Mouse (Mus musculus): ENCODE data around the gene Tgfbr3. TPM values are rescaled to one million over a fixed set of nuclear protein-coding genes. Genes with fewer than 3 reads are reported as not detected.

Tgfbr3 gene
- polyA plus RNA-seq, 1 experiment from 2014 or later: 38.2 TPM

DNA sequence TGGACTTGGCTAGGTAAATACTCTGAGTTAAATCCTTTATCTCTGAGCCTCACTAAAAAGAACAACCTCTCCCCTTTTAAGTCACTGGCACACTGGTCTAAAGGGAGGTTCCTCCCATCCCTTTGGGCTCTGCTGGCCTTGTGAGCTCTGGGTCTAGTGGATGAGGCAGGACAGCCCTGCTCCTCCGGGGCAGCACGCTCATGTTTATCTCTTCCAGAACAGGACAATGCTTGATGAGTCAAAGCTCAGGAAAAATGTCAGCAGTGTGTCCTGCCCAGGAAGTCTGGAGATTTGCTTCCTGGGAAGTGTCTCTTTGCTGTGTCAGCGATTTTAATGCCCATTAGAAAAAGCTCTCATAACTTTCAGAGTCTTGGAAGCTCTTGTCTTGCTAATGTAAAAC lies 177.6 kb downstream of the Tgfbr3 start:
- H3K36me3 ChIP-seq (ENCODE audit: control insufficient read depth, insufficient read depth, low read length): no peaks in the 10 kb centered on the region
- no peaks in the 10 kb centered on the region for H3K9me3 ChIP-seq (replicated peaks; ENCODE audit: control insufficient read depth, low read length)
- 24% methylated on average over 3 of the region's 3 CpGs for WGBS (ENCODE audit: insufficient replicate concordance)
- no peak overlapping the region for H3K4me3 ChIP-seq (ENCODE audit: low read depth, low read length)
- peaks cover 22% of the 10 kb centered on the region for H3K4me1 ChIP-seq (ENCODE audit: control insufficient read depth, insufficient read depth, low read length)
- H3K27me3 ChIP-seq (ENCODE audit: control insufficient read depth, insufficient read depth, low read length): no peaks in the 10 kb centered on the region
- ATAC-seq (replicated peaks; ENCODE audit: insufficient number of reproducible peaks, low FRiP score, low TSS enrichment): no peak
- H3K27ac ChIP-seq (ENCODE audit: low read depth, low read length): peak overlapping the region; percentile 68
- no peak overlapping the region for H3K4me2 ChIP-seq
- H3K9ac ChIP-seq (ENCODE audit: low read depth, low read length): no peak overlapping the region

DNA sequence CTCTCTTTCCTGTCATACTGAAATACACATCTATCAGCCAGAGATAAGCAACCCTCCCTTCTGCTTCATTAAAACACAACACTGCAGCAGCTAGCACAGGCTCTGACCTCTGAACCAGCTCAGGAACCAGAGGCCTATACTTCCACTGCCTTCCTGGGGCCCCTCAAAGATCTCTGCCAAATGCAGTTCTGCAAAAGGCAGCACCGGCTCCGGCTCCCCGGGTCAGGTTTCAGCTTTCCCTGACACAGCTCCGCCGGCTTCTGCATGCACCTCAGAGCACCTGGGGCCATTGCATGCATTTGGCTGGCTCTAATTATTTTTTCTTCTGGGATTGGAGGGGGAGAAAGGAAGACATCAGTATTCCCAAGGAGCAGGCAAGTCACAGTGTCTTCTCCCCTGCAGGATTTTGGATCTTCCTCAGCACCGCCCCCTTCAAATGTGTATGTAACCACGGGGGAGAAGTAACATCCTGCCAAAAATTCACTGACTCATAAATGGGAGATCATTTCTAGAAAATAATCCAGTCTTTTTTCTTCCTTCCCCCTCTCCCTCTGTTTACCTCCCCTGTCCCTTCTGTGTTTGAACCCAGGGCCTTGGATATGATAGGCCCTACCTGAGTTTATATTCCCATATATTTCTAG lies 178.4 kb downstream of the Tgfbr3 start:
- H3K9me3 ChIP-seq (replicated peaks; ENCODE audit: control insufficient read depth, low read length): no peaks in the 10 kb centered on the region
- H3K4me3 ChIP-seq (ENCODE audit: low read depth, low read length): no peak overlapping the region
- 21% methylated on average over 7 of the region's 7 CpGs for WGBS (ENCODE audit: insufficient replicate concordance)
- H3K27ac ChIP-seq (ENCODE audit: low read depth, low read length): peak overlapping the region; percentile 68
- peaks cover 22% of the 10 kb centered on the region for H3K4me1 ChIP-seq (ENCODE audit: control insufficient read depth, insufficient read depth, low read length)
- no peak overlapping the region; the same call in 1 of the 2 replicates for H3K9ac ChIP-seq (ENCODE audit: low read depth, low read length)
- H3K36me3 ChIP-seq (ENCODE audit: control insufficient read depth, insufficient read depth, low read length): no peaks in the 10 kb centered on the region
- H3K4me2 ChIP-seq: no peak overlapping the region
- no peaks in the 10 kb centered on the region for H3K27me3 ChIP-seq (ENCODE audit: control insufficient read depth, insufficient read depth, low read length)
- ATAC-seq (replicated peaks; ENCODE audit: insufficient number of reproducible peaks, low FRiP score, low TSS enrichment): 0 out of 2 replicates have a peak, but pooled peaks have one; percentile 54

DNA sequence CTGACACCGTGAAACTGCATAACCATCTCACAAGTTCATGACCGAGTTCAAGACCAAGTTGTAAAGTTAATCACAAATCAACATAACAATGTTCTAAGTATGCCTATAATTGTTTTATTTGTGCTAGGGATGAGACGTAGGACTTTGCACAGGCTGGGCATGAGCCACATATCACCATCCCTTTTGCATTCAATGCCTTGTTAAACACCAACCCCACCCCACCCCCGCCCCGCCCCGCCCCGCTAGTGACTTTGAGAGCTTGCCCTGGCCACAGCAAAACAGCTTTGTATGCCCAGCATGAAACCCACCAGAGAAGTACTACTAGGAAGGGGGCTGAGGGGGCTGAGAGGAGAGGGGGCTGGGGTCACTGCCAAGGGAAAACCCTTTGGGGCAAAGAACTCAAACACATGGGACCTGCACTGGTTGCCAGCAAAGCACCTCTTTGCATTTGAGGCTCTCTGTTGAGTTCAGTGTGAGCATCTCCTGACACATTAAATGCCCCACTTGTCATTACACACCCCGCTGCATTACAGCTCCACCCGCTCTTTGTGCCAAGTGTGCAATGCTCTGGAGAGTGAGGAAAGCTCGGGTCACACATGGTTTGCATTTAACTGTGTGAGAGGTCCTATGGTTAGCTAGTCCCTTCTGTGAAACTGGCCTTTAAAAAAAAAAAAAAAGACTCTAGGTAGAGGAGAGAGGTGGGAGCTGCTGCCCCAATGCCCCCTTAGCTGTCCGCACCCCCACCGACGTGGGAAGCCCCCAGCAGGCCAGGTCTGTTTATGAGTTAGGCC lies 179.1 kb downstream of the Tgfbr3 start:
- no peak overlapping the region; the same call in 1 of the 2 replicates for H3K9ac ChIP-seq (ENCODE audit: low read depth, low read length)
- H3K9me3 ChIP-seq (replicated peaks; ENCODE audit: control insufficient read depth, low read length): no peaks in the 10 kb centered on the region
- H3K27ac ChIP-seq (ENCODE audit: low read depth, low read length): peak overlapping the region; percentile 68
- 62% methylated on average over 13 of the region's 13 CpGs for WGBS (ENCODE audit: insufficient replicate concordance)
- H3K4me3 ChIP-seq (ENCODE audit: low read depth, low read length): no peak overlapping the region
- peaks cover 22% of the 10 kb centered on the region for H3K4me1 ChIP-seq (ENCODE audit: control insufficient read depth, insufficient read depth, low read length)
- peak; percentile 41; the same call in 1 of the 2 replicates for ATAC-seq (replicated peaks; ENCODE audit: insufficient number of reproducible peaks, low FRiP score, low TSS enrichment)
- H3K36me3 ChIP-seq (ENCODE audit: control insufficient read depth, insufficient read depth, low read length): no peaks in the 10 kb centered on the region
- no peaks in the 10 kb centered on the region for H3K27me3 ChIP-seq (ENCODE audit: control insufficient read depth, insufficient read depth, low read length)
- no peak overlapping the region for H3K4me2 ChIP-seq

DNA sequence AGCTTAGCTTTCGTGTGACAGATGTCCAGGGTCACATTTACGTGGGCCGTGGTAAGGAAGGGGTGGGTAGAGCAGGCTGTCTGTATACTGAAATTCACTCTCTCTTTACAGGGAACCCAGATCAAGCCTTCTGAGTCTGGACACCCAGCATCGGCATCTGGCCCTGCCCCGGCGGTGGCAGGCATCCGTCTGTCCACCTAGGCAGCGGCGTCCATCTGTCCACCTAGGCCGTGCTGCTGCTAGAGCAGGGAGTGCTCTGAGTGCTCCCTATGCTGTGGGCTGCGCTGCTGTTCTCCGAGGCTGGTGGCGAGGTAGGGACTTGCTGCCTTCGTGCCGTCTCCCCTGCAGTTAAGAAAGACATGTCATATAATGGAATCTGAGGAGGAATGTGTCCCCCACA lies 180.0 kb downstream of the Tgfbr3 start:
- H3K4me2 ChIP-seq: no peak overlapping the region
- ATAC-seq (replicated peaks; ENCODE audit: insufficient number of reproducible peaks, low FRiP score, low TSS enrichment): no peak

DNA sequence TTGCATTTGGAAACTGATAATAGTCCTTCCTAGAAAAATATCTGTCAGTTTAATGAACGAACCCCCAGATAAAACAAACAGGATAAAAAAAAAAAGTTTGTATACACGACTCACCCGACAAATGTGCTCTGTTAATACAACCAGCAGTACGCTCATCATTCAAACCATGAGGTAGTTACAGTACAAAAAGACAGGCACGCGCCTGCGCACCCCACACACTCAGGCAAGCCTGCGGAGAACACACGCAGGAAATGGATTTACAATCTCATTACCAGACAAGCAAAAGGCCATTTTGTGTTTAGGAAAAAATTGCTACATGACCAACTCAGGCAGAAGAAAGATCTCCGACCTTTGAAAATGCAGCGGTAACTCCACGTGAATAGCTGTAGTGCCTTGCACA lies 182.6 kb downstream of the Tgfbr3 start:
- ATAC-seq (replicated peaks; ENCODE audit: insufficient number of reproducible peaks, low FRiP score, low TSS enrichment): no peak
- no peak overlapping the region for H3K27ac ChIP-seq (ENCODE audit: low read depth, low read length)
- H3K9ac ChIP-seq (ENCODE audit: low read depth, low read length): no peak overlapping the region
- H3K36me3 ChIP-seq (ENCODE audit: control insufficient read depth, insufficient read depth, low read length): no peaks in the 10 kb centered on the region
- peaks cover 16% of the 10 kb centered on the region for H3K4me1 ChIP-seq (ENCODE audit: control insufficient read depth, insufficient read depth, low read length)
- 80% methylated on average over 12 of the region's 12 CpGs for WGBS (ENCODE audit: insufficient replicate concordance)
- no peaks in the 10 kb centered on the region for H3K9me3 ChIP-seq (replicated peaks; ENCODE audit: control insufficient read depth, low read length)
- no peak overlapping the region for H3K4me3 ChIP-seq (ENCODE audit: low read depth, low read length)
- no peak overlapping the region for H3K4me2 ChIP-seq
- no peaks in the 10 kb centered on the region for H3K27me3 ChIP-seq (ENCODE audit: control insufficient read depth, insufficient read depth, low read length)

More for the DNA sequence above, 180.0 kb downstream of the Tgfbr3 start:
- 80% methylated on average over 15 of the region's 15 CpGs for WGBS (ENCODE audit: insufficient replicate concordance)
- H3K36me3 ChIP-seq (ENCODE audit: control insufficient read depth, insufficient read depth, low read length): no peaks in the 10 kb centered on the region
- peaks cover 22% of the 10 kb centered on the region for H3K4me1 ChIP-seq (ENCODE audit: control insufficient read depth, insufficient read depth, low read length)
- H3K4me3 ChIP-seq (ENCODE audit: low read depth, low read length): no peak overlapping the region
- no peak overlapping the region for H3K9ac ChIP-seq (ENCODE audit: low read depth, low read length)
- H3K27me3 ChIP-seq (ENCODE audit: control insufficient read depth, insufficient read depth, low read length): no peaks in the 10 kb centered on the region
- no peak overlapping the region for H3K27ac ChIP-seq (ENCODE audit: low read depth, low read length)
- no peaks in the 10 kb centered on the region for H3K9me3 ChIP-seq (replicated peaks; ENCODE audit: control insufficient read depth, low read length)

DNA sequence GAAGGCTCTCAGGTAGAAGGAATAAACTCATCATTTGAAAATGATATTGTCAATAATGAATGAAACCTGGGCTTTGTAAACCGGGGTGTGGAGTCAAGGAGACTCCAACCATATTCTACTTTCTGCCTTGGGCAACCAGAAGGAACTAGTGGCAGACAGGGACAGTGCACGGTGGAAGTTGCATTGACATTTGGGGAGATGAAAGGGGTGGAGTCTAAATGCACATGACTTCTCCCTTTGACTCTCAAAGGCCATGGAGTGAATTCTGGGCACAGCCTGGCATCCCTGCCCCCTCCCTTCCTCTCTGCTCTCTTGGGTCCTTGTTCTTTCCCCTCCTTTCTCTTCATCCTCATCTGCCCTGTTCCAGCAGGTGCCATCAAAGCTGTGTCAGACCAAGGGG lies 183.3 kb downstream of the Tgfbr3 start:
- no peak overlapping the region for H3K27ac ChIP-seq (ENCODE audit: low read depth, low read length)
- no peak for ATAC-seq (replicated peaks; ENCODE audit: insufficient number of reproducible peaks, low FRiP score, low TSS enrichment)
- H3K4me2 ChIP-seq: no peak overlapping the region
- WGBS (ENCODE audit: insufficient replicate concordance): 88% methylated on average over 2 of the region's 2 CpGs
- no peaks in the 10 kb centered on the region for H3K9me3 ChIP-seq (replicated peaks; ENCODE audit: control insufficient read depth, low read length)
- H3K27me3 ChIP-seq (ENCODE audit: control insufficient read depth, insufficient read depth, low read length): no peaks in the 10 kb centered on the region
- H3K4me1 ChIP-seq (ENCODE audit: control insufficient read depth, insufficient read depth, low read length): peaks cover 12% of the 10 kb centered on the region
- no peaks in the 10 kb centered on the region for H3K36me3 ChIP-seq (ENCODE audit: control insufficient read depth, insufficient read depth, low read length)
- no peak overlapping the region for H3K9ac ChIP-seq (ENCODE audit: low read depth, low read length)
- no peak overlapping the region for H3K4me3 ChIP-seq (ENCODE audit: low read depth, low read length)

DNA sequence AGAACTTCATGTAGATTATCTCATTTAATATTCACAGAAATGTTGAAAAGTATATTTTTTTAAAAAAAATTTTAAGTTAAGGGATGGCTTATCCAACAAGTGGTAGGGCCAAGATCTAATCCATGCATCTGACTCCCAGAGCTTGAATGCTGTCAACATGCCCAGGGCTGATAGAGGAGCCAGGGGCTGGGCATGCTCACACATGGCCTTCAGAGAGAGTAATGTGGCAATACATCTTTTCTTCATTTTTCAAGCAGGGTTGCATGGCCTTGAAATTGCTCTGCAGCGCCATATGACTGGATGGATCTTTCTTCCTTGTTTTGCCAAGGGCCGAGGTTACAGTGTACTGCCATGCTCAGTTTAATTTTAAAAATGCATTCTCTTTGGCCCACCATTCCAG lies 185.8 kb downstream of the Tgfbr3 start:
- no peaks in the 10 kb centered on the region for H3K36me3 ChIP-seq (ENCODE audit: control insufficient read depth, insufficient read depth, low read length)
- H3K9ac ChIP-seq (ENCODE audit: low read depth, low read length): no peak overlapping the region
- 81% methylated on average over 2 of the region's 2 CpGs for WGBS (ENCODE audit: insufficient replicate concordance)
- no peaks in the 10 kb centered on the region for H3K9me3 ChIP-seq (replicated peaks; ENCODE audit: control insufficient read depth, low read length)
- ATAC-seq (replicated peaks; ENCODE audit: insufficient number of reproducible peaks, low FRiP score, low TSS enrichment): no peak
- no peak overlapping the region for H3K27ac ChIP-seq (ENCODE audit: low read depth, low read length)
- H3K4me1 ChIP-seq (ENCODE audit: control insufficient read depth, insufficient read depth, low read length): peaks cover 5% of the 10 kb centered on the region
- no peaks in the 10 kb centered on the region for H3K27me3 ChIP-seq (ENCODE audit: control insufficient read depth, insufficient read depth, low read length)
- no peak overlapping the region for H3K4me2 ChIP-seq
- H3K4me3 ChIP-seq (ENCODE audit: low read depth, low read length): no peak overlapping the region

DNA sequence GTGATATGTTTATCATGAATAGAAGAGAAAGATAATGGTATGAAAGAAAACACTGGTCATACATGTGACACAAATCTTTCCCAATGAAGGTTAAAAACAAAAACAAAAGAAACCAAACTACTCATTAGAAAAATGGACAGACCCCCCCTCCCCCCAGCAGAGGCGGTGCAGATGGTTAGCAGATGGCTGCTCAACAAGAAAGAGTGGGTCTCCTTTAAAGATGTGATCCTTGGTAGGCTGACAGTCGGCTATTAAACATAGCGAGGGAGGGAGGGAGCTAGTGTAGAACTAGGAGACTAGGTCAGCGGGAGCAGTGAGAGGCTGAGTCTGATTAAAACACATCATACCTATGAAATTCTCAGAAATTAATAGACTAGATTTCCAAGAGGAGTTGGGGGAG lies 186.5 kb downstream of the Tgfbr3 start:
- no peaks in the 10 kb centered on the region for H3K9me3 ChIP-seq (replicated peaks; ENCODE audit: control insufficient read depth, low read length)
- WGBS (ENCODE audit: insufficient replicate concordance): 67% methylated on average over 4 of the region's 4 CpGs
- no peak overlapping the region for H3K9ac ChIP-seq (ENCODE audit: low read depth, low read length)

More for the DNA sequence above, 186.5 kb downstream of the Tgfbr3 start:
- no peak for ATAC-seq (replicated peaks; ENCODE audit: insufficient number of reproducible peaks, low FRiP score, low TSS enrichment)
- Histone ChIP-seq H3K36me3 (ENCODE audit: control insufficient read depth, insufficient read depth, low read length) (no peaks in the 10 kb centered on the region), H3K27ac (ENCODE audit: low read depth, low read length) (no peak overlapping the region), H3K4me1 (ENCODE audit: control insufficient read depth, insufficient read depth, low read length) (peaks cover 5% of the 10 kb centered on the region; the same call in 1 of the 2 replicates), H3K4me2 (no peak overlapping the region), H3K27me3 (ENCODE audit: control insufficient read depth, insufficient read depth, low read length) (no peaks in the 10 kb centered on the region), H3K4me3 (ENCODE audit: low read depth, low read length) (no peak overlapping the region)

All from heart, embryonic 11.5 days (tissue).